Mouse (Mus musculus) lung, adult 2 months (tissue): Measurements from ENCODE around the gene Olfr954.

Experiments
- CTCF ChIP-seq: fragments of 200-500 bp; IDR thresholded peaks from 2 replicates; pipeline ENCODE4 v1.5.1; 2011; ENCODE audit warnings: mild to moderate bottlenecking, low read length, control low read depth; ENCODE audit not compliant: insufficient read depth
- POLR2A ChIP-seq: fragments of 200-500 bp; IDR thresholded peaks from 2 replicates; pipeline ENCODE4 v1.6.1; 2011; ENCODE audit warnings: low read depth, mild to moderate bottlenecking, control low read depth, low read length, borderline replicate concordance; ENCODE audit errors: extremely low read depth

DNA sequence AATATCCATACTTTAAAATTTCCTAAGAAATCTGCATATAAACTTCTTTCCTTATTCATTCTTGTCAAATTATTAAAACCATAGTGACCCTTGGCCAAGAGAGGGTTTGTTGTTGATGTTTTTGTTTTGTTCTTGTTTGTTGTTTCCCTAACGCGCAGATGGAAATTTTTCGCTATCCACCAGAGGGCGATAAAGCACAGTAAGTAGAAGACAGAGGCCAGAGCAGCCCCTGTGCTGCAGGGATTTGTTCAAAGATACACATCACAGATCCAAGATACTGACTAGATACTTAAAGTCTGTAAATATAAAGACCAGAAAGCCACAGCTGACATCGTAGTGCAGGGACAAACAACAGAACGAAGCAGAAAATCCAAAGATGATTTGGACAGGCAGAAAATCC, 52.5 kb downstream of the Olfr954 start:
- TF ChIP-seq CTCF (no peak), POLR2A (no peak)
